Mouse (Mus musculus): ENCODE measurements around the gene Atg13.
"Not testable (repeated sequence)": the region's sequence is repeated elsewhere in the genome, so short reads cannot be mapped to it uniquely, and the experiment has no call there.

Gene Atg13

DNA sequence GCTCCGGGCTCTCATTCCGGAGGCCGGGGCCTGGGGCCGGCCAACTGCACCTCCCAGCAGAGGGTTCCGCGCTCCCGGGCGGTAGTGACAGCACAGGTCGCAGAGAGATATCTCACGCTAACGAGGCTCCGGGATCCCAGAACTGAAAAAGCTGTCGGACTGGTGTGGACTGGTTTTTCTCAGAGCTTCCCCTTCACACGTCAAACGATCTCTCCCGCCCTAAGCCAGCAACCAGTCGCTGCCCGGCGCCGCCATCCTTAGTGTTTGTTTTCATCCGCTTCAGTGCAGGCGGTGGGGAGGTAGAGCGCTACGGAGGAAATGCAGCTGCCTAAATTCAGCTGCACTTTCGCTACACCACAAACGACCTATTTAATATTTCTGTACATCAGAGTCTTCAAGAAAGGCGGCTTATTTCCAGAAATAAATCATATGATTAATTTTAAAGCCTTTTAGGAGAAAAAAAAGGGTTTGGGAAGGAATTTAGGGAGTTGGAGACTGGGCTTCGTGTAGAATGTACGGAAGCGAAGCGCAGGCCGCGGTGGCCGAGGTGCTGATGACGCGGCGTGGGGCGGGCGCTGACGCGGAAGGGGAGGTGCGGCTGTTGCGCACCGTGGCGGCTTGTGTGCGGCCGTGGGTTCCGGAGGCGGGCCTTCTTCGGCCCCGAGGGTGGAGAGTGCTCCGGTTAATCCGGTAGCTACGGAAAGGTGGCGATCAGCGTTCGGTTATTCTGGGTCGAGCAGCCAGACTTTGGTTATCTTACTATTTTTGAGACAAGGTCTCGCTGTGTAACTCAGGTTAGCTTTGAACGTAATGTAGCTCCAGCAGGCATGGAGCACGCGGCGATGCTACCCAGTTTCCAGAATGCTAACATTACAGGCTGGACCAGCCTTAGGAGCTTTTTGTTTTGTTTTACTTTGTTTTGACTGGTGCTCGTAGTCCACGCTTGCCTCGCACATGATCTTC is at the start of gene Atg13, which contains the start of gene Harbi1:
TSS of gene Atg13 (minus strand) at position 305 of the 963 bp plus-strand sequence.
TSS of gene Harbi1 (plus strand) at position 581 of the 963 bp plus-strand sequence.
- in situ Hi-C loops (cut with MboI) = no loop called here

GRCm38 (mm10) chr2:91749811-91750261 is 39.5 kb upstream of the Atg13 start:
- in situ Hi-C loops (cut with MboI) = no loop called here

- in situ Hi-C loops (cut with MboI) = no loop called here
Measured at GRCm38 (mm10) chr2:91744686-91745085, 34.3 kb upstream of the Atg13 start.

DNA sequence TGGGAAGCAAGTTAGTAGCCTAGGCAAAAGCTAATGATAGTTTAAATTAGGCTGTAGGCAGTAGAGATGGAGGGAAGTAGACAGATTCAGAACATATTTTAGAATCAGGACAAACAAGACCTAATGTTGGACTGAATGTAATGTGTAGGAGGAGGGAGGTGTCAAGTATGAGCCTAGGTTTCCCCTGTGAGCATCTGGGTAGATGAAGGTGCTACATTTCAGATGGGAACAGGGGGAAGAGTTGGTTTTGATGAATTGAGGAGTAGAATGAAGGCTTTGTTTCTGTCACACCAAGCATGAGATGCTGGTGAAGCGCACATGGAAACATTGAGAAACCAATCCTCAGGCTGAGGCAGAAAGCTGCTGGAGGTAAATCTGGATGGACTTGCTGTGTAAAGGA is 29.2 kb upstream of the Atg13 start:
- in situ Hi-C loops (cut with MboI) = no loop called here

GRCm38 (mm10) chr2:91735221-91735620 is 24.8 kb upstream of the Atg13 start:
- in situ Hi-C loops (cut with MboI) = no loop called here

- in situ Hi-C loops (cut with MboI) = no loop called here
Measured at GRCm38 (mm10) chr2:91729971-91730821, 19.8 kb upstream of the Atg13 start, which contains the start of gene Ambra1. Ambra1 (plus strand) TSS chr2:91730134.

DNA sequence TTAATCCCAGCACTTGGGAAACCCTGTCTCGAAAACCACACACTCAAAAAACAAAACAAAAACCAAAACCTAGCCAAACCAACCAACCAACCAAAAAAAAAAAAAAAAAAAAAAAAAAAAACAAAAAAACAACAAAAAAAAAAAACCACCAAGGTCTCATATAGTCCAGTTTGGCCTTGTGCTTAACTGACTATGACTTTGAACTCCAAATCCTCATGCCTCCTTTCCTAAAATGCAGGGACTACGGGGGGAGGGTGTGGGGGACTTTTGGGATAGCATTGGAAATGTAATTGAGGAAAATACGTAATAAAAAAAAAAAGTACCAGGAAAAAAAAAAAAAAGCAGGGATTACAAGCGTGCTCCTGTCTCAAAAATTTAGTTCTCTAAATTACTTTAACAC is 19.2 kb upstream of the Atg13 start:
- in situ Hi-C loops (cut with MboI) = no loop called here

DNA sequence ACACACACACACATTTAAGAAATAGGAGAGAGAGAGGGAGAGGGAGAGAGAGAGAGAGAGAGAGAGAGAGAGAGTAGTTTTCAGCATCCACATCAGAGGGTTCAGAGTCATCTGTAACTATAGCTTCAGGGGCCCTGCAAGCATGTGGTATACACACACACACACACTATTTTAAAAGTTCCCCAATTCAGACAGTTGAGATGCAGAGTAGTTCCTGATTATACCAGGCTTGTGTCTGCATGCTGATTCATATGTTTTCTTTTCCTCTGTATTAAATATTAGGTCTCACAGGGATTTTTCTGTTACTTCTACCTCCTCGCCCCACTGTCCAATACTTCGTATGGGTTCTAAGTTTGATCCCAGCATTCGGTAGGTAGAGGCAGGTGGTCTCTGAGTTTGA is 16.6 kb upstream of the Atg13 start:
- in situ Hi-C loops (cut with MboI) = no loop called here

DNA sequence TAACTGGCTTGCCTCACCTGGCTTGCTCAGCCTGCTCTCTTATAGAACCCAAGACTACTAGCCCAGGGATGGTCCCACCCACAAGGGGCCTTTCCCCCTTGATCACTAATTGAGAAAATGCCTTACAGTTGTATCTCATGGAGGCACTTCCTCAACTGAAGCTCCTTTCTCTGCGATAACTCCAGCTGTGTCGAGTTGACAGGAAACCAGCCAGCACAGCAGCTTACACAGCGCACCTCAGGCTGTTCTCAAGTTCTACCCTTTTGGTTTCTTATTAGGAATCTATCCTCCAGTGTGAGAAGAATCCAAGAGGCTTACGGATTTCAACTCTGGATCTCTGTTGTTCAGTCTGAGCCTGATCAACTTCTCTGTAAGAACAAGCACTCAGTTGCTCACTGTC is 15.1 kb upstream of the Atg13 start:
- in situ Hi-C loops (cut with MboI) = not testable (repeated sequence)

DNA sequence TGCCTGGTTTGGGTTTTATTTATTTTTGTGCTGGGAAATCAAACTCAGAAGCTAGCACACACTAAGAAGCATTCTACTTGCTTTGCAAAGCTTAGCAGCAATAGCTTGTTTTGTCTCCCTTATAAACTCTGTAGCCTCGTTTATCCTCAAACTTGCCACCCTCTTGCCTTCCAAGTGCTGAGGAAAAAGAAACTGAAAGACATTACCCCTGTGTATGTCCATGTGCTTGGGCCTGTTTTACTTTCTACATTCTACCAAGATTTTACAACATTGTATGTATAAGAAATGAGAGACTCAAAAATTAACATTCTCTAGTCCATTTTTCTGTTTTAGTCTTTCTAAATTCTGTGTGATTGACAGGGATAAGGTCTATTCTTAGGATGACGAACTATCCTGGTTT is 14.3 kb upstream of the Atg13 start:
- in situ Hi-C loops (cut with MboI) = no loop called here

GRCm38 (mm10) chr2:91723951-91724350 is 13.6 kb upstream of the Atg13 start:
- in situ Hi-C loops (cut with MboI) = no loop called here

DNA sequence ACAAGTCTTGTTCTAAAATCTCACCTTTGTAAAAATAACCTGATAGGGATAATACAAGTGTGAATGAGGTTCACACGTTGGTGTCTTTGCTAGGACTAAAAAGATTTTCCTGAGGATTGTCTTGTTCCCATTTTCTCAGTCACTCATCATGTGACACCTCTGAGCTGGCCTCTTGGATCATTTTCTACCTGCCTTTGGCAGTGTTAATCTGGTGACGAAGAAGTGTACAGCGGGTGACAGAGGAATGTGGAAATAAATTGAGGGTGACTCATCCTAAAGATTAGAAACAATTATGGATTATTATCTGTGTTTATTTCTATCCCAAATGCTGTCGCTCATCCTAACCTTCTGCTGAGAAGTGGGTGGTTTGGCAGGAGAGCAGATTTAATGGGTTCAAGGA is 13.0 kb upstream of the Atg13 start:
- in situ Hi-C loops (cut with MboI) = no loop called here

- in situ Hi-C loops (cut with MboI) = no loop called here
Measured at GRCm38 (mm10) chr2:91718276-91718675, 7.9 kb upstream of the Atg13 start.

- in situ Hi-C loops (cut with MboI) = no loop called here
Measured at GRCm38 (mm10) chr2:91714921-91715320, 4.5 kb upstream of the Atg13 start.

DNA sequence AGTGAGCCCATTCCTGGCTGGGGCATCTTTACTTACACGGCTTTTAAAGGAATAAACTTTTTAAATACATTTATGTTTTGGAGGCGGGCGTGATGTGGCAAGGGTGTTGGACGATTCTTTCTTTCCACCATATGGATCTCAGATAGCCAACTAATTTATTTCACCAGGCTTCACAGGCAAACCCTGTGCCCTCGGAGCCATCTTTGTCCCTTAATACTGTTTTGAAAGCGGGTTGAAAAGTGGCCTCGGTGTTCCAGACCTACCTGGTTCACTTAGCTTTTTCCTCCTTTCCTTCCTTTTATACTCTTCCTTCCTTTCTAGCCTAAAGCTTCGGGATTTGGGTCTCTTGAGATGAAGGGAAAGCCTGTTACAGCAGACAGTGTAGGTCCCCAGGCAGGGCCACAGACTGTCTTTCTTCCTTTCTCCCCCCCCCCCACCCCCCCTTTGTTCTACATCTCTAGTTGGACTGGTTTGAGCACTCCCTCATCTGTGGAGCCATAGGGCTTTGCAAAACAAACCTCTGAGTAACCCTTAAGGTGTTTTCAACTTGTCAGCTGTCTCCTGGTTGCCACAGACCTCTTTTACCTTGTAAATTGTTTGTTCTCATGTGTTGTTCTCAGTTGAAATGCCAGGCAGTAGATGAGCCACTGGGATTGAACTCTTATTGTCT is 1.0 kb upstream of the Atg13 start:
- in situ Hi-C loops (cut with MboI) = no loop called here

GRCm38 (mm10) chr2:91708361-91708760 is 2.0 kb downstream of the Atg13 start:
- in situ Hi-C loops (cut with MboI) = no loop called here

- in situ Hi-C loops (cut with MboI) = no loop called here
Measured at GRCm38 (mm10) chr2:91706456-91706855, 3.9 kb downstream of the Atg13 start.

DNA sequence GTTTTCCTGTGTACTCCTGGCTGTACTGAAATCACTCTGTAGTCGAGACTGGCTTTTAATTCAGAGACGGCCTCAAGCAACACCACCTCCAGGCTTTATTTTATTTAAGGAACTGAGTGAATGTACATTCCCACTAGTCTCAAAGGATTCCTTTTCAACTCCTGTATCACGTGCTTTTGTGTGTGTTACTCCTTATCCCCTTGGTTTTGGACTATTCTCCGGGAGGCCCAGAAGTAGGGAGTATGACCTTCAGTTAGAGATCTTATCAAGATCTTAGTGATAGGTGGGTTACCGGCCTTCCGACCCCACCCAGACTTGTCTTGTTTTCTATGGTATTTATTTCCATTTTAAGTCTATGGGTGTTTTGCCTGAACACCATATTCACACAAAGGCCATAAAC is 4.6 kb downstream of the Atg13 start:
- in situ Hi-C loops (cut with MboI) = no loop called here

- in situ Hi-C loops (cut with MboI) = no loop called here
Measured at GRCm38 (mm10) chr2:91701366-91701765, 9.0 kb downstream of the Atg13 start.

- in situ Hi-C loops (cut with MboI) = no loop called here
Measured at GRCm38 (mm10) chr2:91699225-91699624, 11.2 kb downstream of the Atg13 start.

DNA sequence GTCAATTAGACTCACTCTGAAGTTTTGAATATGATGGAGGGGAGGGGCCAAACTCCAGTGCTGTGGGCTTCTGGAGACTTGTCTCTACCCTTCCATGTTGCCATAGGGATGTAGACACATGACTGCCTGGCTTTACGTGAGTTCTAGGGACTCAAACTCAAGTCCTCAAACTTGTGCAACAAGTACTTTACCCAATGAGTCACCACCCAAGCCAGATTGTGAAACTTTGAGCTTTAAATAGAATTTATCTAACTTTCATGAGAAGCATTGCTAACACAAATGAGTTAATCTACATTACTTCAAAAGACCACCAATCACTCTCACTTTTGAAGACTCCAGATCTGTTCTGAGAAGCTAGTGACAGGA is 14.2 kb downstream of the Atg13 start:
- in situ Hi-C loops (cut with MboI) = no loop called here
